Mouse (Mus musculus): Measurements from ENCODE around the gene Aldh3b2. TPM values are rescaled to one million over a fixed set of nuclear protein-coding genes. Genes with fewer than 3 reads are reported as not detected.

Gene Aldh3b2
- polyA plus RNA-seq (2015; fragmentation: Nextera tagmentation; extraction: Ambion mirVana): 0.45 and 0.91 TPM in 2 replicates

GRCm38 (mm10) chr19:3972229-3972628 is at the start of gene Aldh3b2:
TSS of gene Aldh3b2 (plus strand) at chr19:3972328.

DNA sequence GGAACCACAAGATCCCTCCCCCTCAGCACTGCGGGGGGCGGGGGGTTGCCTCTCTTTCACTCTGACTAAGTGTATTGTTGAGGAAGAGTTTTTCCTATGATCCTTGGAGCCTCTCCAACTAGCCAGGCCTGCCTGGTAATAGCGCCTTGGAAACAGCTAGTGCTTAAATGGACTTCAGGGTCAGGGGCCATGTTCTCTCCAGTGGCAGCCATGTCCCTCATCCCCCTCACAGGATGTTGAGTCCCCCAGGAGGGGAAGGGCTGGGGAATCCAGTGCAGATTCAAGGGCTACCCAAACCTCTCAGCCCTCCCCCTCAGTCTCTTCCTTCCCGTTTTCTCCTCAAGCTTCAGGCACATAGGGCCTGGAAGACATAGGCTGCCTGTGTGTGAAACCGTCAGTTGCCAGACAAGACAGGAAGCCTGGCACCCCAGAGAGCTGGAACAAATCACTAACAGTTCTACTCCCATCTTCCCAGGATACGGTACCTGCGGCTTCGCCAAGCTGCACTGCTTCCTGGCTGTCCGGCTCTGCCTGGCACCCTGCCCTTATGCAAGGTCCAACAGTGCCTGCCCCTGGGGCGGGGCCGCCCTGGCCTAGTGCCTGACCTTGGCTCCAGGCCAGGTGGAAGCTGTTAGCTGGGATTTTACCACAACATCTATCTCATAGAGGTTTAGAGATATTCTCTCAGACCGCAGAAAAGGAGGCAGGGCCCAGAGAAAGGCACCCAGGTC is 42.8 kb upstream of the Aldh3b2 start, which contains the start of gene Aldh3b1:
TSS of gene Aldh3b1 (minus strand) at position 598 of the 731 bp plus-strand sequence.

GRCm38 (mm10) chr19:3935032-3935895 is 36.9 kb upstream of the Aldh3b2 start, which contains the start of gene Unc93b1:
TSS of gene Unc93b1 (plus strand) at chr19:3935186.

GRCm38 (mm10) chr19:3958470-3958869 is 13.7 kb upstream of the Aldh3b2 start, which contains the start of gene Aldh3b3:
TSS of gene Aldh3b3 (plus strand) at chr19:3958645.

GRCm38 (mm10) chr19:3986334-3986733 is 14.2 kb downstream of the Aldh3b2 start, which contains the start of gene Acy3:
TSS of gene Acy3 (plus strand) at chr19:3986570.

DNA sequence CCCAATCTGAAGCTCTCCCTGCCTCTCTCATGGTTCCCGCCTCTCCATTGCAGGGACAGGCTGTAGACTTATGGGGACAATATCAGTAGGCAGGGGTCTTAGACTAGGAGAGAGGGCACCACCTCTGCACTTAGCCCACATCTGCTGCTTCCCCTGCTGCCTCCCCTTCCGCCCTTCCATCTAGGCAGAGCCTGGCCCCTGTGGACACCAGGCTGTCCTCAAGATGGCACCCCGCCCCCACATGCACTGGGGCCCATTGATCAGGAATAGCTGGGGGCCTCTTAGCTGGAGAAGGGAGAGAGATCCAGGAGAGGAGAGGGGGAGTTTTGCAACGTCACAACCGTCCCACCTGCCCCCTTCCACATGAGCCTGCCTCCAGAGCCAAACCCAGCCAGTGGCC is 20.3 kb downstream of the Aldh3b2 start, which contains the start of gene Tbx10:
TSS of gene Tbx10 (plus strand) at position 337 of the 400 bp plus-strand sequence.

DNA sequence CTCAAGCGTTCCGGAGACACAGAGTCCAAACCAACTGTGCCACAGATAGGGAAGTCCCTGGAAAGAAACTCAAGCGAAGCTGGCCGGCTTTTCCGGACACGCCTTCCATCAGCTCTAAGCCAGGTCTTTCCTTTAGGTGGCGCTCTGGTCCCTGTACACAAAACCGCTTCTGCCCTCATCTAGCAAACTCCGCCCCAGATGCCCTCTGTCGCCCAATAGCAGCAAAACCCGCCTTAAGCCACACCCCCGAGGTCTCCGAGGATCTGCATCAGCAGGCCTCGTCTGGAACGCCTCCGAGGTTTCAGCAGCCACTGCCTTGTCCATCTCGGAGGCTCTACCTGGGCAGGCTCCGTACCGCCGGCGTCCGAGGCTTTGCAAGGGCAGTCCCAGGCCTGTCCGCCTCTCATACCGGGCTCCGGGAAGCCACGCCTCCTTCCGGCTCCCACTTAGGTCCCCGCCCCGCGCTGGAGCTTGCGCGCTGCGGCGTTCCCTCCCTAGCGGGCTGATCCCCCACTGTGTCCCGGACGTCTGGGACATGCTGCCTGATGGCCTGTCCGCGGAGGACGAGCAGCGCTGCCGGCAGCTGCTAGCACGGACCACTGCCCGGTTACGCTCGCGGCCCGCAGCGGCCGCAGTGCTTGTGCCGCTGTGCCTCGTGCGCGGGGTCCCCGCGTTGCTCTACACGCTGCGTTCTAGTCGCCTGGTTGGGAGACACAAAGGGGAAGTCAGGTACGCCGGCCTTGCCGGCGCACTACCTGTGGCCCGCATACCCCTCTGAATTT is 28.2 kb downstream of the Aldh3b2 start, which contains the start of the genes Nudt8 and Gm49405:
TSS of gene Nudt8 (plus strand) at position 462 of the 782 bp plus-strand sequence.
TSS of gene Gm49405 (plus strand) at position 508 of the 782 bp plus-strand sequence.

DNA sequence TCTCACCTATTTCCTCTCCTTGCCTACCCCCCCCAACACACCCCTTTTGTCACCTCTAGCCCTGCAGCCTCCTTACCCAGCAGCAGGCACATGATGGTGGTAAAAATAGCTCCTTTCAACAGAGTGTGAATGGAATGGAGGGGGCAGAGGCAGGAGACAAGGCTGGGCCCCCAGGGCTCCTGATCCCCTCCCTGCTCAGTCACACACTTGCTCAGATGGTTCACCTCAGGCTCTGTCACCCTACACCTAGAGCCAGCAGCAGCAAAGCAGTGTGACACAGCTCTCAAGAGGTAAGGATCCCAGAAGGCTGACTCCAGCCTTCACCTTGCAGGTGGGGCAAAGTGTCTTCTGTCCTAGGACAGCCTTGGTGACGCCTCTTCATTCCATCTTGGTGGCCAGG is 31.0 kb downstream of the Aldh3b2 start, which contains the start of gene Doc2g:
TSS of gene Doc2g (plus strand) at position 202 of the 400 bp plus-strand sequence.

GRCm38 (mm10) chr19:4012432-4013022 is 40.4 kb downstream of the Aldh3b2 start, which contains the start of gene Ndufv1:
TSS of gene Ndufv1 (minus strand) at chr19:4012806.

Other genes with a start within 250 kb of the Aldh3b2 start
- 9.7 and 11.8 TPM in 2 replicates for gene Kmt5b, start 204.9 kb upstream of the Aldh3b2 start, polyA plus RNA-seq (2015; fragmentation: Nextera tagmentation; extraction: Ambion mirVana)
- gene Chka, start 120.6 kb upstream of the Aldh3b2 start, polyA plus RNA-seq (2015; fragmentation: Nextera tagmentation; extraction: Ambion mirVana): 11.0 and 14.0 TPM in 2 replicates
- gene Tcirg1, start 65.2 kb upstream of the Aldh3b2 start, polyA plus RNA-seq (2015; fragmentation: Nextera tagmentation; extraction: Ambion mirVana): 23.3 and 40.3 TPM in 2 replicates
- 167 and 176 TPM in 2 replicates for gene Ndufs8, start 59.6 kb upstream of the Aldh3b2 start, polyA plus RNA-seq (2015; fragmentation: Nextera tagmentation; extraction: Ambion mirVana)
- 12.5 and 18.9 TPM in 2 replicates for gene Aldh3b1, start 42.5 kb upstream of the Aldh3b2 start, polyA plus RNA-seq (2015; fragmentation: Nextera tagmentation; extraction: Ambion mirVana)
- 48.2 and 70.6 TPM in 2 replicates for gene Unc93b1, start 37.1 kb upstream of the Aldh3b2 start, polyA plus RNA-seq (2015; fragmentation: Nextera tagmentation; extraction: Ambion mirVana)
- 0.08 and 0.15 TPM in 2 replicates for gene Aldh3b3, start 13.7 kb upstream of the Aldh3b2 start, polyA plus RNA-seq (2015; fragmentation: Nextera tagmentation; extraction: Ambion mirVana)
- gene Acy3, start 14.2 kb downstream of the Aldh3b2 start, polyA plus RNA-seq (2015; fragmentation: Nextera tagmentation; extraction: Ambion mirVana): 7.9 and 9.8 TPM in 2 replicates
- gene Tbx10, start 20.4 kb downstream of the Aldh3b2 start, polyA plus RNA-seq (2015; fragmentation: Nextera tagmentation; extraction: Ambion mirVana): 0.06 TPM in 1 of 2 replicates, not detected in the other
- gene Nudt8, start 28.3 kb downstream of the Aldh3b2 start, polyA plus RNA-seq (2015; fragmentation: Nextera tagmentation; extraction: Ambion mirVana): 20.8 and 22.9 TPM in 2 replicates
- 0.71 and 0.87 TPM in 2 replicates for gene Gm49405, start 28.3 kb downstream of the Aldh3b2 start, polyA plus RNA-seq (2015; fragmentation: Nextera tagmentation; extraction: Ambion mirVana)
- 1.3 and 1.6 TPM in 2 replicates for gene Doc2g, start 31.0 kb downstream of the Aldh3b2 start, polyA plus RNA-seq (2015; fragmentation: Nextera tagmentation; extraction: Ambion mirVana)
- 162 and 170 TPM in 2 replicates for gene Ndufv1, start 40.5 kb downstream of the Aldh3b2 start, polyA plus RNA-seq (2015; fragmentation: Nextera tagmentation; extraction: Ambion mirVana)
- 309 and 335 TPM in 2 replicates for gene Gstp1, start 65.7 kb downstream of the Aldh3b2 start, polyA plus RNA-seq (2015; fragmentation: Nextera tagmentation; extraction: Ambion mirVana)
- 7.4 and 12.0 TPM in 2 replicates for gene Gstp2, start 73.7 kb downstream of the Aldh3b2 start, polyA plus RNA-seq (2015; fragmentation: Nextera tagmentation; extraction: Ambion mirVana)
- 30.1 and 31.1 TPM in 2 replicates for gene Gstp3, start 87.2 kb downstream of the Aldh3b2 start, polyA plus RNA-seq (2015; fragmentation: Nextera tagmentation; extraction: Ambion mirVana)
- gene Cabp2, start 109.2 kb downstream of the Aldh3b2 start, polyA plus RNA-seq (2015; fragmentation: Nextera tagmentation; extraction: Ambion mirVana): 0.19 TPM in 1 of 2 replicates, not detected in the other
- gene Cdk2ap2, start 124.9 kb downstream of the Aldh3b2 start, polyA plus RNA-seq (2015; fragmentation: Nextera tagmentation; extraction: Ambion mirVana): 172 and 193 TPM in 2 replicates
- gene Pitpnm1, start 127.7 kb downstream of the Aldh3b2 start, polyA plus RNA-seq (2015; fragmentation: Nextera tagmentation; extraction: Ambion mirVana): 16.6 and 22.5 TPM in 2 replicates
- gene Aip, start 153.5 kb downstream of the Aldh3b2 start, polyA plus RNA-seq (2015; fragmentation: Nextera tagmentation; extraction: Ambion mirVana): 46.8 and 51.7 TPM in 2 replicates
- not detected in 2 replicates for gene Gpr152, start 167.5 kb downstream of the Aldh3b2 start, polyA plus RNA-seq (2015; fragmentation: Nextera tagmentation; extraction: Ambion mirVana)
- gene Cabp4, start 171.7 kb downstream of the Aldh3b2 start, polyA plus RNA-seq (2015; fragmentation: Nextera tagmentation; extraction: Ambion mirVana): 0.34 and 0.51 TPM in 2 replicates
- gene Coro1b, start 176.3 kb downstream of the Aldh3b2 start, polyA plus RNA-seq (2015; fragmentation: Nextera tagmentation; extraction: Ambion mirVana): 83.9 and 109 TPM in 2 replicates
- 54.1 and 74.8 TPM in 2 replicates for gene Ptprcap, start 181.3 kb downstream of the Aldh3b2 start, polyA plus RNA-seq (2015; fragmentation: Nextera tagmentation; extraction: Ambion mirVana)
- gene Rps6kb2, start 191.0 kb downstream of the Aldh3b2 start, polyA plus RNA-seq (2015; fragmentation: Nextera tagmentation; extraction: Ambion mirVana): 30.1 and 37.0 TPM in 2 replicates
- 2.5 and 3.6 TPM in 2 replicates for gene Carns1, start 203.2 kb downstream of the Aldh3b2 start, polyA plus RNA-seq (2015; fragmentation: Nextera tagmentation; extraction: Ambion mirVana)
- 26.1 and 34.7 TPM in 2 replicates for gene Tbc1d10c, start 219.0 kb downstream of the Aldh3b2 start, polyA plus RNA-seq (2015; fragmentation: Nextera tagmentation; extraction: Ambion mirVana)
- gene Ppp1ca, start 219.7 kb downstream of the Aldh3b2 start, polyA plus RNA-seq (2015; fragmentation: Nextera tagmentation; extraction: Ambion mirVana): 442 and 443 TPM in 2 replicates
- gene Rad9a, start 229.3 kb downstream of the Aldh3b2 start, polyA plus RNA-seq (2015; fragmentation: Nextera tagmentation; extraction: Ambion mirVana): 17.5 and 19.7 TPM in 2 replicates
- gene Clcf1, start 241.9 kb downstream of the Aldh3b2 start, polyA plus RNA-seq (2015; fragmentation: Nextera tagmentation; extraction: Ambion mirVana): 3.2 and 4.0 TPM in 2 replicates
- not detected in 2 replicates for gene AC109138.7, start 242.0 kb downstream of the Aldh3b2 start, polyA plus RNA-seq (2015; fragmentation: Nextera tagmentation; extraction: Ambion mirVana)